Mouse (Mus musculus): ENCODE data around the gene Gm20828. TPM values are rescaled to one million over a fixed set of nuclear protein-coding genes. Genes with fewer than 3 reads are reported as not detected.

The Gm20828 gene
- not detected in 2 replicates for polyA plus RNA-seq (2021; fragmentation: Nextera tagmentation)
- long read RNA-seq, experiment 1 = 0 reads
- long read RNA-seq, experiment 2 = 0 reads

DNA sequence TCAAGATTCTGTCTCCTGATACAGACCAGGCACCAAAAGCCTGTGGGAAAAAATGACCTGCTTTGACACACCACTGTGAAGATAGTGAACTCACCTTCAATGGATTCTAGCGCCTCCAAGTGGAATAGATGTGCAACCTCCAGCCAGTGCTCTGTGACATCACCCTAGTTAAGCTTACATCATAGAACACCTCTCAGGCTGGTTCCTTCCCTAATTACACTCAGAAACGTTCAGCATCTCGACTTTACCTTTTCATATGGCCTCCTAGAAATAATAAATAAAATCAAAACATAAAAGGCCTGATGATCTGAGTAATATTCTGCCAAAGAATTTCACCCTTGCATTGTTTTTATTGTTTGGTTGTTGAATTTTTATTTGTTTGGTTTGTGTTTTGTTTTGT is at the start of gene Gm20828:
TSS of gene Gm20828 (minus strand) at position 101 of the 400 bp plus-strand sequence.

